Mouse (Mus musculus) intestine, postnatal 0 days (tissue): Measurements from ENCODE around the gene Krtap1-4. TPM values are rescaled to one million over a fixed set of nuclear protein-coding genes. Genes with fewer than 3 reads are reported as not detected.
"Not testable (repeated sequence)": the region's sequence is repeated elsewhere in the genome, so short reads cannot be mapped to it uniquely, and the experiment has no call there.

Experiments used
- ATAC-seq: fragments of 200-750 bp; cut with Nextera tagmentation; 2 replicates; pipeline ENCODE4 v1.8.0; 2017; ENCODE audit warnings: mild to moderate bottlenecking, moderate TSS enrichment, moderate library complexity
- H3K27ac ChIP-seq: fragments of 300-500 bp; sonication (generic); 2 replicates; pipeline ENCODE4 v1.5.1; 2014; ENCODE audit warnings: mild to moderate bottlenecking, low read depth, low read length, moderate library complexity
- H3K27me3 ChIP-seq: fragments of 300-500 bp; sonication (generic); replicated peaks from 2 replicates; pipeline ENCODE4 v1.6.1; 2014; ENCODE audit warnings: low read length, mixed read lengths; ENCODE audit not compliant: control insufficient read depth, insufficient read depth
- H3K36me3 ChIP-seq: fragments of 300-500 bp; sonication (generic); 2 replicates; pipeline ENCODE4 v1.6.1; 2014; ENCODE audit warnings: mild to moderate bottlenecking, moderate library complexity; ENCODE audit not compliant: control insufficient read depth, insufficient read depth
- H3K4me1 ChIP-seq: fragments of 300-500 bp; sonication (generic); replicated peaks from 2 replicates; pipeline ENCODE4 v1.6.1; 2014; ENCODE audit warnings: antibody characterized with exemption, low read length, mixed read lengths; ENCODE audit not compliant: control insufficient read depth, insufficient read depth
- H3K4me2 ChIP-seq: fragments of 300-500 bp; sonication (generic); replicated peaks from 2 replicates; pipeline ENCODE4 v1.6.1; 2014; ENCODE audit warnings: low read depth, mild to moderate bottlenecking, moderate library complexity
- H3K4me3 ChIP-seq: fragments of 300-500 bp; sonication (generic); 2 replicates; pipeline ENCODE4 v1.5.1; 2014; ENCODE audit warnings: low read depth, low read length
- H3K9ac ChIP-seq: fragments of 300-500 bp; sonication (generic); 2 replicates; pipeline ENCODE4 v1.6.1; 2014; ENCODE audit warnings: mild to moderate bottlenecking, low read depth, low read length
- H3K9me3 ChIP-seq: fragments of 300-500 bp; sonication (generic); 2 replicates; pipeline ENCODE4 v1.6.1; 2016; ENCODE audit warnings: mixed run types; ENCODE audit not compliant: control insufficient read depth
- CTCF ChIP-seq: sonication (generic); IDR thresholded peaks from 2 replicates; pipeline ENCODE4 v1.5.1; 2016; ENCODE audit warnings: low read depth, mild to moderate bottlenecking, control low read depth, antibody characterized with exemption, moderate library complexity
- WGBS: fragments of 180-500 bp; shearing (Covaris S2); extraction: QIAGEN DNeasy Blood & Tissue Kit; methylation state at CpG from one replicate; pipeline ENCODE4 v1.1.7; 2014; 5-methylcytosine and 5-hydroxymethylcytosine counted together
- polyA plus RNA-seq: library from polyadenylated mRNA; unstranded; fragments of >200 nt; fragmentation: Nextera tagmentation; extraction: Ambion mirVana; gene quantifications from 2 replicates; pipeline ENCODE4 v1.2.1, GENCODE M21; 2015

Krtap1-4 gene
- polyA plus RNA-seq, 1 experiment from 2014 or later, result not detected

- no peaks in the 10 kb centered on the region for H3K4me1 ChIP-seq
- no peak overlapping the region for H3K27ac ChIP-seq
Measured at GRCm38 (mm10) chr11:99609126-99609525, 25.7 kb upstream of the Krtap1-4 start.

DNA sequence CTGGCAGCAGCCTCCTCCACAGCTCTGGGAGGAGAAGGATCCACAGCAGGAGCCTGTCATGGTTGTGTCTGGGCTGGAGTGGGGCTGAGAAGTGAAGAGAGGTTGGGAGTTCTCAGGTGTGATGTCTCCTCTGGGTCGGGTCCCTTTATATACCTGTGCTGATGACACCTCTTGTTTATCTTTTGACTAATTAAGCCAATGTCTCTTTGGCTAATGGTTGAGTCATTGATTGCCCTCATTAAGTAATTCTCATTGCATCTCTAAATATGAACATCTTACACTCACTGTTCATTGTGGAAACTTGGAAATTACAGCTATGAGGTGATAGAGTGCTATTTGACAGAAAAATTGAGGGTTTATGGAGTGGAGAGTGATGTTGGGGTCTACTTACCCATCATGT lies 19.8 kb upstream of the Krtap1-4 start, which contains the start of gene Gm11938:
Gm11938 (minus strand) TSS at position 101 of the 400 bp plus-strand sequence.
- not testable (repeated sequence) for H3K27me3 ChIP-seq, H3K9ac ChIP-seq, H3K27ac ChIP-seq, H3K9me3 ChIP-seq, ATAC-seq, H3K4me1 ChIP-seq, H3K4me2 ChIP-seq, H3K36me3 ChIP-seq, H3K4me3 ChIP-seq
- 46% methylated on average over 1 of the region's 1 CpGs for WGBS

More at GRCm38 (mm10) chr11:99609126-99609525, 25.7 kb upstream of the Krtap1-4 start:
- no peaks in the 10 kb centered on the region for H3K9me3 ChIP-seq
- no peak overlapping the region for H3K4me3 ChIP-seq
- no peaks in the 10 kb centered on the region for H3K27me3 ChIP-seq
- WGBS, result 71% methylated on average over 1 of the region's 1 CpGs
- H3K36me3 ChIP-seq, result no peaks in the 10 kb centered on the region
- no peak overlapping the region for H3K4me2 ChIP-seq
- ATAC-seq, result no peak
- TF ChIP-seq CTCF, result no peak
- H3K9ac ChIP-seq, result no peak overlapping the region

- H3K4me2 ChIP-seq, H3K9ac ChIP-seq, H3K27me3 ChIP-seq, H3K36me3 ChIP-seq, ATAC-seq, H3K4me3 ChIP-seq, H3K9me3 ChIP-seq, H3K4me1 ChIP-seq, H3K27ac ChIP-seq: not testable (repeated sequence)
- 84% methylated on average over 6 of the region's 6 CpGs for WGBS
Measured at GRCm38 (mm10) chr11:99597742-99598141, 14.3 kb upstream of the Krtap1-4 start, which contains the start of gene Krtap9-3. Krtap9-3 (minus strand) TSS chr11:99598105.

DNA sequence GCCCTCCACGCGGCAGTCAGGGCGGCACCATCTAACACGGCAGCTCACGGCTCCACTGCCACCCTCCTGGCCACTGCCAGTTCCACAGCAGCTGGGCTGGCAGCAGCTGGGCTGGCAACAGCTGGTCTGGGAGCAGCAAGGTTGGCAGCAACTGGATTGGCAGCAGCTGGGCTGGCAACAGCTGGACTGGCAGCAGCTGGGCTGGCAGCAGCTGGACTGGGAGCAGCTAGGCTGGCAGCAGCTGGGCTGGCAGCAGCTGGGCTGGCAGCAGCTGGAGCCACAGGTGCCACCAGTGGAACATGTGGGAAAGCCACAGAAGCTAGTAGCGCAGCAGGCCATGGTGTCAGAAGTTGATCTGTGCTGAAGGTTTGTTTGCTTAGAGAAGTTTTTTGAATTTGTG lies 7.5 kb upstream of the Krtap1-4 start, which contains the start of gene Krtap1-3:
Krtap1-3 (minus strand) TSS at position 359 of the 400 bp plus-strand sequence.
- 79% methylated on average over 3 of the region's 6 CpGs for WGBS
- Histone ChIP-seq H3K4me3 (no peak within 1 kb of the TSS), H3K9ac (no peak within 1 kb of the TSS), H3K4me1 (no peaks in the 10 kb centered on the region), H3K27me3 (no peaks in the 10 kb centered on the region), H3K9me3 (no peaks in the 10 kb centered on the region), H3K36me3 (no peaks in the 10 kb centered on the region), H3K4me2 (no peak within 1 kb of the TSS), H3K27ac (no peak within 1 kb of the TSS)
- no peak for ATAC-seq
- TF ChIP-seq CTCF, result no peak

DNA sequence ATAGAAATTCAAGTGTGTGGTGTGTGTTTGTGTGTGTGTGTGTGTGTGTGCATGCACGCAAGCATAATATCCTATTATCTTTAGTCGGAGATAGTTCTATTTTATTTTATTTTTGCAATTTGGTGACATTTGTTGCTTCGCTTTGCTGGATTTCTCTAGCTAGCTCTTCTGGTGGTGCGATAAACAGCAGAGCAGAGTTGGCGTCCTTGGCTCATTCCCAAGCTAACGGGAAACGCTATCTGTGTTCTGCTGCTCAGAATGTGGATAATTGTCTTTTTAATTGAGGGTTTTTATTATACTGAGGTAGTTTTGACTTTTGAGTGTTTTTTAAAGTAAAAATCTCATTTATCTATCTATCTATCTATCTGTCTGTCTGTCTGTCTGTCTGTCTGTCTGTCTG lies 1.6 kb upstream of the Krtap1-4 start:
- Histone ChIP-seq H3K36me3 (no peaks in the 10 kb centered on the region), H3K4me2 (no peak overlapping the region), H3K4me3 (no peak overlapping the region), H3K9ac (no peak overlapping the region), H3K27me3 (no peaks in the 10 kb centered on the region), H3K4me1 (no peaks in the 10 kb centered on the region), H3K27ac (no peak overlapping the region), H3K9me3 (no peaks in the 10 kb centered on the region)
- ATAC-seq, result no peak
- 77% methylated on average over 7 of the region's 7 CpGs for WGBS
- TF ChIP-seq CTCF, result no peak

- Histone ChIP-seq H3K4me2 (no peak overlapping the region), H3K9me3 (no peaks in the 10 kb centered on the region), H3K9ac (no peak overlapping the region), H3K36me3 (no peaks in the 10 kb centered on the region), H3K27ac (no peak overlapping the region), H3K27me3 (no peaks in the 10 kb centered on the region), H3K4me1 (no peaks in the 10 kb centered on the region), H3K4me3 (no peak overlapping the region)
- ATAC-seq, result no peak
- 84% methylated on average over 6 of the region's 6 CpGs for WGBS
- TF ChIP-seq CTCF, result no peak
Measured at GRCm38 (mm10) chr11:99581564-99581963, 1.9 kb downstream of the Krtap1-4 start.

DNA sequence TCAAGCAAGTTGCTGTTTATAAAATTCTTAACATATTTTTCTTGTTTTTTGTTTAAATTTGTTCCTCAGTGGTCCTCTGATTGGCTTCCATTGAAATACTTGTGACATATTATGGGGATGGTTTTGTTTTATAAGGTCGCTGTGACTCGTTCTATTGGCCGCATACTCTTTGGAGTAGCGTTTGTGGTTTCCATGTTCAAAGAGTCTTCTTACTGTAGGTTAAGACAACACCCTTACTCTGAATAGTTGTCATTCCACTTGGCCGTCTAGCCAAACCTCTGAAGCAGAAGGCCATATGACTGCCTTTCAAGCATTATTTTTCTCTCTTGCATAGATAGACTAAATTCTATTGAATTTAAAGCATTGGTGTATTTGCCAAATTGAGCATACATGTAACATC lies 2.4 kb downstream of the Krtap1-4 start:
- no peaks in the 10 kb centered on the region for H3K4me1 ChIP-seq
- no peaks in the 10 kb centered on the region for H3K27me3 ChIP-seq
- H3K4me3 ChIP-seq, result no peak overlapping the region
- ATAC-seq, result no peak
- no peak overlapping the region for H3K27ac ChIP-seq
- TF ChIP-seq CTCF, result no peak
- no peak overlapping the region for H3K9ac ChIP-seq
- H3K9me3 ChIP-seq, result no peaks in the 10 kb centered on the region
- no peak overlapping the region for H3K4me2 ChIP-seq
- H3K36me3 ChIP-seq, result no peaks in the 10 kb centered on the region
- 96% methylated on average over 5 of the region's 5 CpGs for WGBS
